Mouse (Mus musculus): ENCODE results near the gene Brca2.

GRCm38 (mm10) chr5:150616731-150617130 is 94.3 kb downstream of the Brca2 start:
- TF ChIP-seq MAFK (IDR thresholded peaks at IDR 0.05; ENCODE audit: insufficient replicate concordance, low read length) (no peak), POLR2AphosphoS2 (IDR thresholded peaks at IDR 0.05; ENCODE audit: low read depth, low read length) (no peak), E2F4 (IDR thresholded peaks at IDR 0.05; ENCODE audit: insufficient replicate concordance, low read depth, low read length) (no peak), CHD1 (IDR thresholded peaks at IDR 0.05; ENCODE audit: low read depth, low read length) (no peak), CTCF (conservative IDR thresholded peaks at IDR 0.05 in 1 of 2, IDR thresholded peaks at IDR 0.05 in 1 of 2; ENCODE audit: low read depth in 2 of 2, low read length in 2 of 2) (no peak), POLR2A (IDR thresholded peaks at IDR 0.05; ENCODE audit: low read depth, low read length) (no peak), ZMIZ1 (IDR thresholded peaks at IDR 0.05; ENCODE audit: low read depth, low read length) (no peak), MEF2A (IDR thresholded peaks at IDR 0.05; ENCODE audit: borderline replicate concordance, low read depth, low read length) (no peak)
